Mouse (Mus musculus) neural tube, embryonic 13.5 days (tissue): ENCODE results near the gene Rab25. TPM values are rescaled to one million over a fixed set of nuclear protein-coding genes. Genes with fewer than 3 reads are reported as not detected.
A peak's percentile ranks its signal among the peaks of the same experiment; 100 is the strongest.

Source experiments
- ATAC-seq: fragments of 200-750 bp; cut with Nextera tagmentation; 2 replicates; pipeline ENCODE4 v1.8.0; 2017; ENCODE audit warnings: low read depth, mild to moderate bottlenecking, moderate TSS enrichment, moderate library complexity
- H3K27ac ChIP-seq: fragments of 300-500 bp; sonication (generic); replicated peaks from 2 replicates; pipeline ENCODE4 v1.5.1; 2015; ENCODE audit warnings: moderate library complexity, mild to moderate bottlenecking, inconsistent platforms
- H3K27me3 ChIP-seq: fragments of 300-500 bp; sonication (generic); 2 replicates; pipeline ENCODE4 v1.6.1; 2015; ENCODE audit warnings: mild to moderate bottlenecking, inconsistent platforms
- H3K36me3 ChIP-seq: fragments of 300-500 bp; sonication (generic); 2 replicates; pipeline ENCODE4 v1.6.1; 2015; ENCODE audit warnings: mild to moderate bottlenecking, inconsistent platforms
- H3K4me1 ChIP-seq: fragments of 300-500 bp; sonication (generic); replicated peaks from 2 replicates; pipeline ENCODE4 v1.6.1; 2015; ENCODE audit warnings: inconsistent platforms
- H3K4me2 ChIP-seq: fragments of 300-500 bp; sonication (generic); 2 replicates; pipeline ENCODE4 v1.6.1; 2015; ENCODE audit warnings: inconsistent platforms, mild to moderate bottlenecking, moderate library complexity
- H3K4me3 ChIP-seq: fragments of 300-500 bp; sonication (generic); 2 replicates; pipeline ENCODE4 v1.5.1; 2015; ENCODE audit warnings: mild to moderate bottlenecking, inconsistent platforms
- H3K9ac ChIP-seq: fragments of 300-500 bp; sonication (generic); 2 replicates; pipeline ENCODE4 v1.6.1; 2015; ENCODE audit warnings: moderate library complexity, mild to moderate bottlenecking, inconsistent platforms
- H3K9me3 ChIP-seq: fragments of 300-500 bp; sonication (generic); 2 replicates; pipeline ENCODE4 v1.6.1; 2016; ENCODE audit warnings: inconsistent platforms
- WGBS: fragments of 180-500 bp; shearing (Covaris S2); methylation state at CpG from one replicate; pipeline ENCODE4 v1.1.7; 2015; 5-methylcytosine and 5-hydroxymethylcytosine counted together
- polyA plus RNA-seq: library from polyadenylated mRNA; unstranded; fragments of >200 nt; fragmentation: Nextera tagmentation; extraction: Ambion mirVana; gene quantifications from 2 replicates; pipeline ENCODE4 v1.2.1, GENCODE M21; 2015

The Rab25 gene
- polyA plus RNA-seq, 1 experiment from 2014 or later: not detected

- H3K27me3 ChIP-seq: no peaks in the 10 kb centered on the region
- ATAC-seq: no peak
- H3K36me3 ChIP-seq: peaks cover 95% of the 10 kb centered on the region
- H3K9ac ChIP-seq: no peak overlapping the region
- peaks cover 8% of the 10 kb centered on the region; the same call in 1 of the 2 replicates for H3K4me1 ChIP-seq
- H3K4me2 ChIP-seq: no peak overlapping the region
- H3K4me3 ChIP-seq: no peak overlapping the region
- WGBS: 93% methylated on average over 3 of the region's 3 CpGs
- H3K27ac ChIP-seq: no peak overlapping the region
- no peaks in the 10 kb centered on the region for H3K9me3 ChIP-seq
Measured at GRCm38 (mm10) chr3:88566116-88566515, 18.0 kb upstream of the Rab25 start.

GRCm38 (mm10) chr3:88563966-88564365 lies 15.9 kb upstream of the Rab25 start:
- H3K4me1 ChIP-seq: peaks cover 8% of the 10 kb centered on the region; the same call in 1 of the 2 replicates
- no peak overlapping the region for H3K4me2 ChIP-seq
- H3K4me3 ChIP-seq: no peak overlapping the region
- H3K36me3 ChIP-seq: peaks cover 100% of the 10 kb centered on the region
- 84% methylated on average over 7 of the region's 7 CpGs for WGBS
- ATAC-seq: no peak
- no peak overlapping the region for H3K27ac ChIP-seq
- no peaks in the 10 kb centered on the region for H3K9me3 ChIP-seq
- no peak overlapping the region for H3K9ac ChIP-seq
- H3K27me3 ChIP-seq: no peaks in the 10 kb centered on the region

- peaks cover 8% of the 10 kb centered on the region; the same call in 1 of the 2 replicates for H3K4me1 ChIP-seq
- WGBS: 57% methylated on average over 4 of the region's 4 CpGs
- H3K4me2 ChIP-seq: no peak overlapping the region
- no peaks in the 10 kb centered on the region for H3K27me3 ChIP-seq
- no peak overlapping the region; the same call in 1 of the 2 replicates for H3K27ac ChIP-seq
- H3K36me3 ChIP-seq: peaks cover 100% of the 10 kb centered on the region
- no peaks in the 10 kb centered on the region for H3K9me3 ChIP-seq
- no peak overlapping the region for H3K9ac ChIP-seq
- 0 out of 2 replicates have a peak, but pooled peaks have one; percentile 20 for ATAC-seq
- no peak overlapping the region for H3K4me3 ChIP-seq
Measured at GRCm38 (mm10) chr3:88563442-88563841, 15.3 kb upstream of the Rab25 start.

GRCm38 (mm10) chr3:88561989-88562388 lies 13.9 kb upstream of the Rab25 start:
- Histone ChIP-seq H3K9ac (no peak overlapping the region), H3K4me3 (no peak overlapping the region), H3K27ac (no peak overlapping the region), H3K4me1 (peaks cover 8% of the 10 kb centered on the region; the same call in 1 of the 2 replicates), H3K36me3 (peaks cover 97% of the 10 kb centered on the region), H3K4me2 (no peak overlapping the region), H3K9me3 (no peaks in the 10 kb centered on the region), H3K27me3 (no peaks in the 10 kb centered on the region)
- ATAC-seq: no peak
- WGBS: 58% methylated on average over 4 of the region's 4 CpGs

- no peak overlapping the region for H3K27ac ChIP-seq
- H3K4me2 ChIP-seq: no peak overlapping the region
- H3K36me3 ChIP-seq: peaks cover 89% of the 10 kb centered on the region
- H3K9ac ChIP-seq: no peak overlapping the region
- no peak overlapping the region for H3K4me3 ChIP-seq
- no peaks in the 10 kb centered on the region for H3K27me3 ChIP-seq
- H3K4me1 ChIP-seq: peaks cover 20% of the 10 kb centered on the region
- no peak for ATAC-seq
- WGBS: 96% methylated on average over 9 of the region's 9 CpGs
- H3K9me3 ChIP-seq: no peaks in the 10 kb centered on the region
Measured at GRCm38 (mm10) chr3:88559596-88559995, 11.5 kb upstream of the Rab25 start.

GRCm38 (mm10) chr3:88556616-88557015 lies 8.5 kb upstream of the Rab25 start:
- H3K27me3 ChIP-seq: no peaks in the 10 kb centered on the region
- H3K9me3 ChIP-seq: no peaks in the 10 kb centered on the region
- no peak overlapping the region for H3K4me2 ChIP-seq
- peaks cover 59% of the 10 kb centered on the region for H3K36me3 ChIP-seq
- no peak overlapping the region for H3K27ac ChIP-seq
- 96% methylated on average over 8 of the region's 8 CpGs for WGBS
- ATAC-seq: no peak
- peaks cover 25% of the 10 kb centered on the region for H3K4me1 ChIP-seq
- H3K4me3 ChIP-seq: no peak overlapping the region
- no peak overlapping the region for H3K9ac ChIP-seq

- WGBS: 98% methylated on average over 6 of the region's 6 CpGs
Measured at GRCm38 (mm10) chr3:88555731-88556130, 7.6 kb upstream of the Rab25 start.

GRCm38 (mm10) chr3:88555069-88555605 lies 7.0 kb upstream of the Rab25 start:
- H3K27me3 ChIP-seq: no peaks in the 10 kb centered on the region
- H3K9me3 ChIP-seq: no peaks in the 10 kb centered on the region
- WGBS: 89% methylated on average over 5 of the region's 5 CpGs
- peak overlapping the region; percentile 91; the same call in 1 of the 2 replicates for H3K4me3 ChIP-seq
- H3K27ac ChIP-seq: no peak overlapping the region
- peaks cover 38% of the 10 kb centered on the region for H3K4me1 ChIP-seq
- peak overlapping the region; percentile 95 for H3K9ac ChIP-seq
- peaks cover 45% of the 10 kb centered on the region for H3K36me3 ChIP-seq
- ATAC-seq: no peak
- H3K4me2 ChIP-seq: peak overlapping the region; percentile 72

More at GRCm38 (mm10) chr3:88555731-88556130, 7.6 kb upstream of the Rab25 start:
- H3K9ac ChIP-seq: no peak overlapping the region
- no peaks in the 10 kb centered on the region for H3K9me3 ChIP-seq
- H3K4me2 ChIP-seq: 0 out of 2 replicates have a peak overlapping the region, but pooled peaks have one; percentile 72
- H3K36me3 ChIP-seq: peaks cover 51% of the 10 kb centered on the region
- ATAC-seq: no peak
- no peak overlapping the region for H3K27ac ChIP-seq
- no peak overlapping the region for H3K4me3 ChIP-seq
- no peaks in the 10 kb centered on the region for H3K27me3 ChIP-seq
- H3K4me1 ChIP-seq: peaks cover 32% of the 10 kb centered on the region

GRCm38 (mm10) chr3:88553880-88554586 lies 5.9 kb upstream of the Rab25 start:
- Histone ChIP-seq H3K4me2 (peak overlapping the region; percentile 72), H3K36me3 (peaks cover 34% of the 10 kb centered on the region), H3K4me1 (peaks cover 38% of the 10 kb centered on the region), H3K27me3 (no peaks in the 10 kb centered on the region), H3K9ac (peak overlapping the region; percentile 95), H3K9me3 (no peaks in the 10 kb centered on the region), H3K4me3 (peak overlapping the region; percentile 91), H3K27ac (peak overlapping the region; percentile 95)
- ATAC-seq: peak; percentile 37
- WGBS: under 1% methylated on average over 41 of the region's 41 CpGs

- Histone ChIP-seq H3K4me2 (peak within 1 kb of the TSS; percentile 72), H3K27me3 (no peaks in the 10 kb centered on the region), H3K9ac (peak within 1 kb of the TSS; percentile 95), H3K27ac (peak within 1 kb of the TSS; percentile 95), H3K36me3 (peaks cover 28% of the 10 kb centered on the region), H3K9me3 (no peaks in the 10 kb centered on the region), H3K4me1 (peaks cover 38% of the 10 kb centered on the region), H3K4me3 (peak within 1 kb of the TSS; percentile 91)
- peak; percentile 91 for ATAC-seq
- under 1% methylated on average over 27 of the region's 37 CpGs for WGBS
Measured at GRCm38 (mm10) chr3:88553525-88553879, 5.4 kb upstream of the Rab25 start, which contains the start of gene Ubqln4. Ubqln4 (plus strand) TSS chr3:88553758.

GRCm38 (mm10) chr3:88552676-88553524 lies 4.8 kb upstream of the Rab25 start, which contains the start of gene Lamtor2:
Lamtor2 (minus strand) TSS chr3:88553074.
- H3K4me1 ChIP-seq: peaks cover 38% of the 10 kb centered on the region
- no peaks in the 10 kb centered on the region for H3K9me3 ChIP-seq
- under 1% methylated on average over 48 of the region's 48 CpGs for WGBS
- peaks cover 22% of the 10 kb centered on the region for H3K36me3 ChIP-seq
- peak within 1 kb of the TSS; percentile 95 for H3K27ac ChIP-seq
- H3K4me2 ChIP-seq: peak within 1 kb of the TSS; percentile 72
- peak within 1 kb of the TSS; percentile 91 for H3K4me3 ChIP-seq
- peak; percentile 91 for ATAC-seq
- H3K27me3 ChIP-seq: no peaks in the 10 kb centered on the region
- H3K9ac ChIP-seq: peak within 1 kb of the TSS; percentile 95
